Mouse (Mus musculus): ENCODE results near the gene Cks2. TPM values are rescaled to one million over a fixed set of nuclear protein-coding genes. Genes with fewer than 3 reads are reported as not detected.
"Not testable (repeated sequence)": the region's sequence is repeated elsewhere in the genome, so short reads cannot be mapped to it uniquely, and the experiment has no call there.

The Cks2 gene
- under 1 TPM in 3 of 4 experiments, not detected in 1; 0.39 to 0.65 (median 0.45) TPM for total RNA-seq (2022)

GRCm38 (mm10) chr13:51644829-51645789, at the start of gene Cks2:
TSS of gene Cks2 (plus strand) at chr13:51645232.
- peak; percentile 92 to 94 for DNase-seq (ENCODE audit: low spot score in 2 of 2)

GRCm38 (mm10) chr13:51595404-51595803, 49.6 kb upstream of the Cks2 start:
- DNase-seq (ENCODE audit: low spot score in 2 of 2): no peak

- no peak for DNase-seq (ENCODE audit: low spot score in 2 of 2)
Measured at GRCm38 (mm10) chr13:51598063-51598462, 47.0 kb upstream of the Cks2 start.

- no peak for DNase-seq (ENCODE audit: low spot score in 2 of 2)
Measured at GRCm38 (mm10) chr13:51600169-51600568, 44.9 kb upstream of the Cks2 start.

- DNase-seq (ENCODE audit: low spot score in 2 of 2): no peak
Measured at GRCm38 (mm10) chr13:51602764-51603163, 42.3 kb upstream of the Cks2 start.

GRCm38 (mm10) chr13:51603221-51603893, 41.7 kb upstream of the Cks2 start:
- DNase-seq (ENCODE audit: low spot score in 2 of 2): no peak

- no peak for DNase-seq (ENCODE audit: low spot score in 2 of 2)
Measured at GRCm38 (mm10) chr13:51603894-51604244, 41.2 kb upstream of the Cks2 start.

- DNase-seq (ENCODE audit: low spot score in 2 of 2): no peak
Measured at GRCm38 (mm10) chr13:51609231-51609630, 35.8 kb upstream of the Cks2 start.

GRCm38 (mm10) chr13:51611060-51611459, 34.0 kb upstream of the Cks2 start:
- DNase-seq (ENCODE audit: low spot score in 2 of 2): no peak

GRCm38 (mm10) chr13:51611500-51611899, 33.5 kb upstream of the Cks2 start:
- DNase-seq (ENCODE audit: low spot score in 2 of 2): no peak

- DNase-seq (ENCODE audit: low spot score in 2 of 2): no peak
Measured at GRCm38 (mm10) chr13:51615815-51616214, 29.2 kb upstream of the Cks2 start.

GRCm38 (mm10) chr13:51616417-51617044, 28.5 kb upstream of the Cks2 start:
- DNase-seq (ENCODE audit: low spot score in 2 of 2): no peak

GRCm38 (mm10) chr13:51617306-51617705, 27.7 kb upstream of the Cks2 start:
- no peak for DNase-seq (ENCODE audit: low spot score in 2 of 2)

- DNase-seq (ENCODE audit: low spot score in 2 of 2): peak in 1 of 2 experiments; percentile 10
Measured at GRCm38 (mm10) chr13:51617861-51618260, 27.2 kb upstream of the Cks2 start.

GRCm38 (mm10) chr13:51618602-51619001, 26.4 kb upstream of the Cks2 start:
- no peak for DNase-seq (ENCODE audit: low spot score in 2 of 2)

GRCm38 (mm10) chr13:51622626-51623025, 22.4 kb upstream of the Cks2 start:
- DNase-seq (ENCODE audit: low spot score in 2 of 2): no peak

GRCm38 (mm10) chr13:51623678-51624077, 21.4 kb upstream of the Cks2 start:
- no peak for DNase-seq (ENCODE audit: low spot score in 2 of 2)

GRCm38 (mm10) chr13:51628273-51628848, 16.7 kb upstream of the Cks2 start:
- DNase-seq (ENCODE audit: low spot score in 2 of 2): no peak

- no peak for DNase-seq (ENCODE audit: low spot score in 2 of 2)
Measured at GRCm38 (mm10) chr13:51631354-51631992, 13.6 kb upstream of the Cks2 start.

GRCm38 (mm10) chr13:51632560-51633218, 12.3 kb upstream of the Cks2 start:
- DNase-seq (ENCODE audit: low spot score in 2 of 2): no peak

- DNase-seq (ENCODE audit: low spot score in 2 of 2): not testable (repeated sequence)
Measured at GRCm38 (mm10) chr13:51635384-51635783, 9.6 kb upstream of the Cks2 start.

Measured in gastrocnemius, adult 8-10 months (tissue).